Mouse (Mus musculus) heart, adult 18-20 months (tissue): ENCODE data around the gene Tbc1d15. TPM values are rescaled to one million over a fixed set of nuclear protein-coding genes. Genes with fewer than 3 reads are reported as not detected.
A peak's percentile ranks its signal among the peaks of the same experiment; 100 is the strongest.

Experiments used
- DNase-seq, 2 experiments: peaks; one replicate each; pipeline ENCODE4 v3.0.0; 2021 to 2022; ENCODE audit warnings: mixed read lengths in 1 of 2
- long read RNA-seq, 2 experiments: library from polyadenylated mRNA; stranded (forward); transcript quantifications; one replicate each; pipeline ENCODE4 v2.0.0; 2021
- total RNA-seq, 2 experiments: library from RNA; stranded (reverse); gene quantifications; 2 replicates each; pipeline ENCODE4 v1.2.3; 2021

Tbc1d15 gene
- total RNA-seq: 10 to 100 TPM; 47.9 to 49.2 TPM
- long read RNA-seq, experiment 1, transcript Tbc1d15-201 (17 exons, 3,752 nt): major isoform, 43 of 55 reads
- long read RNA-seq, experiment 1, partial matches to known transcripts: 6 of 55 reads
- long read RNA-seq, experiment 1, other reads (novel, unspliced or antisense): 6 of 55 reads
- long read RNA-seq, experiment 2, transcript Tbc1d15-201 (17 exons, 3,752 nt): major isoform, 22 of 28 reads
- long read RNA-seq, experiment 2, partial matches to known transcripts: 1 of 28 reads
- long read RNA-seq, experiment 2, other reads (novel, unspliced or antisense): 5 of 28 reads

DNA sequence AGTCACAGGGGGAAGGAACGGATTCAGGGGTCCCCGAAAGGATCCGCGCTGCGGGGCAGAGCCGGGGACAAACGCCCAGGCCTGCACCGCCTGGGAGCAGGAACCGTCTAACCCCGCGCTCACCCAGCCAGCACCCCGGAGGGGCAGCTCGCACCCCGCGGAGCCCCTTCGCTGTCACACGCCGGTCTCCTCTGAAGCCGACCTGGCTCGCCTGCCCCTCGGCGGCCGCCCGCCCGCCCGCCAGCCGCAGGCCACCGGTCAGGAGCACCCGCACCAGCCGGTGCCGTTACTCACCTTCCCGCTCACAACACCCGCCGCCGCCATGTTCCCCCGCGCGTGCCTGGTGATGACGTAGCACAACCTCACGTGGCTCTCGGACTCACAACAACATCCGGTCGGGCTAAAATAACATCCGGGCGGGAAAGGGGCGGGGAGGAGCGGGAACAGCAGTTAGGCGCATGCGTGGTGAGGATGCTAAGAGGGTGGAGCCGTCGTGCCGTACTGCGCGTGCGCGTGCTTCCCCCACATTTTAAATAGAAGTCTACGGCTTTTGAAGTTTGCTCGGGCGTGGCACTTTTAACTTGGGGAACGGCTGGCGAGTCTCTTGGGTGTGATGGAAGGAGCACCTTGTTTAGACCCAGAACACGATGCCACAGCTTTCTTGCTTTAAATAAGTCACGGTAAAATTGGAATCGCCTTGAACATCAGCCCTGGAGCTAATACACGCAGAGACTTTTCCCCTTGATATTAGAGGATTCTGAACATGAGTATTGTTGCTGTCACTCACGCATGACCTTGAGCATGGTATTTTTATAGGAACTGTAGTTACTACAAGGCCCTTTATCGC is at the start of gene Tbc1d15:
TSS of gene Tbc1d15 (minus strand) at position 380 of the 847 bp plus-strand sequence.
- DNase-seq: peak; percentile 98 to 99

DNA sequence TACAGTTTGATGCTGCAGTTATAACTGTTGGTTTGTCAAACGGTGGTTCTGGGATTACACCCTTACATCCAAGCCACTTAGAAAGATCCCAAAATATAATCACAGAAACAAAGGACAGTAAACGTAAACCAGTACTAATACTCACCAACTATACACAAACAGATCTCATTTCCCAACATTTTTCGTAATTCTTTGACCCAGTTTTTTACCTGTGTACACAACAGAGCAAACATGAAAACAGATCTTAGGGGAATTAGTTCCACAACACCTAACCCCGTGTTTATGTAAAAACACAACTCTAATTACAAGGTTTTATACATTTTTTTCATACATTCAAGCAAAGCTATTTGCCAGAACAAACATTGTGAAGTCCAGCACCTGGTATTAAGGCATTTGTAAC is 47.4 kb upstream of the Tbc1d15 start:
- no peak for DNase-seq

GRCm38 (mm10) chr10:115297582-115297981 is 46.3 kb upstream of the Tbc1d15 start:
- no peak for DNase-seq

DNA sequence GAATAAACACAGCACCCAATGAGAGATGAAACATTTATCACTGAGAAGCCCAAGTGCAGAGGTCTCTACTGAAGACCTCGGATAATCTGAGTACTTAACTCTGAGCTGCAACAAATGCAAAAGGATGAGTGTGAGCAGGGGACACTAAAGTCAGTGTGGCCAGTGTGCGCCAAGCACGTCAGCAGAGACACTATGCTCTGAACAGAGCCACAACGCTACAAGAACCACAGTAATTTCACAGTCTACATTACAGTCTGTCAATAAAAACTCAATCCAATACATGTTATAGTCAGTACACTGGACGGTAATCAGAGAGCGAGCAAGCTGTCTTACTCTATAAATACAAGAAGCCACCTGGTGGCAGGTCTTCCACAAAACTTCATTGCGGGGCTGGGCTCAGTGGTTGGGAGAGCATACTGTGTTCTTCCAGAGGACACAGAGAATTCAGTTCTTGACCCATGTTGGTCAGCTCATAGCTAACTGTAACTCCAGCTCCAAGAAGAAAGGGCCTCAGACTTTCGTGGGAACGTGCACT is 45.2 kb upstream of the Tbc1d15 start:
- no peak for DNase-seq

GRCm38 (mm10) chr10:115295162-115295561 is 43.9 kb upstream of the Tbc1d15 start:
- no peak for DNase-seq

GRCm38 (mm10) chr10:115294715-115295114 is 43.4 kb upstream of the Tbc1d15 start:
- DNase-seq: no peak

GRCm38 (mm10) chr10:115293946-115294345 is 42.7 kb upstream of the Tbc1d15 start:
- no peak for DNase-seq

DNA sequence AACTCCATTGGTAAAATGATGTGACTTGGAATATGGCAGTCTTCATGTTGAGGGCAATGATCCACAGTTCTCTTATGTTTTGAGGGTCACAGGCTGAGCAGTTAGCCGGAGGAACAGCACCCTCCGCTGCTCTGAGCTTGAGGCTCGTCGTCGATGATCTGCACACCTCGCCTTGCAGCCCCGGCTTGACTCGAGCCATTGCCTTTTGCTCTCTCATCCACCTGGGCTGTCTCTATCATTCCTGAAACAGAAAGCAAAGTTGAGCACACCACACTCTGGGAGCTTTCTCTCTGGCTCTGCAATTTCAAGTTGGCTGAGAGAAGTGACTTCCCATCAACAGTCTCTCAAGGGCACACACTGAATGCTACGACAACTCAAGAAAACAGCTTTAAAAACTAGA is 39.4 kb upstream of the Tbc1d15 start:
- no peak for DNase-seq

GRCm38 (mm10) chr10:115288856-115289255 is 37.6 kb upstream of the Tbc1d15 start:
- no peak for DNase-seq

DNA sequence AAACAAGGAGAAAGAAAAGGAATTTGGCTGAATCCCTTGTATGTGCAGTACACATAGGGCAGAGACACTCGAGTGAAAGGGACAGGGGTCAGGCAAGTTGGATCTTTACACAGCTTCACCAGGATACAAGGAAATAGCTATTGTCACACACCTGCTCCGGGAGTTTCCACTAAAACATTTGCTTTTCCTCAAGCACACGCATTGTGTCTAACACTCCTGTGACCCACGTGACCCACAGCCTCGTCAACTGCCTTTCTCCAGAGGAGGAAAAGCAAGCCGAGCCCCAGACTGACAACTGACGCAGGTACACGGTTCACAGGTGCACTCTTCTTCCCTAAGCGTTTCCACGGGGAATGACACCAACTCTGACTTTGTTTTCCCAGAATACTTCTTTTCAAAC is 32.9 kb upstream of the Tbc1d15 start:
- no peak for DNase-seq

- no peak for DNase-seq
Observed at GRCm38 (mm10) chr10:115281381-115281780, 30.1 kb upstream of the Tbc1d15 start.

GRCm38 (mm10) chr10:115271649-115272048 is 20.4 kb upstream of the Tbc1d15 start:
- no peak for DNase-seq

DNA sequence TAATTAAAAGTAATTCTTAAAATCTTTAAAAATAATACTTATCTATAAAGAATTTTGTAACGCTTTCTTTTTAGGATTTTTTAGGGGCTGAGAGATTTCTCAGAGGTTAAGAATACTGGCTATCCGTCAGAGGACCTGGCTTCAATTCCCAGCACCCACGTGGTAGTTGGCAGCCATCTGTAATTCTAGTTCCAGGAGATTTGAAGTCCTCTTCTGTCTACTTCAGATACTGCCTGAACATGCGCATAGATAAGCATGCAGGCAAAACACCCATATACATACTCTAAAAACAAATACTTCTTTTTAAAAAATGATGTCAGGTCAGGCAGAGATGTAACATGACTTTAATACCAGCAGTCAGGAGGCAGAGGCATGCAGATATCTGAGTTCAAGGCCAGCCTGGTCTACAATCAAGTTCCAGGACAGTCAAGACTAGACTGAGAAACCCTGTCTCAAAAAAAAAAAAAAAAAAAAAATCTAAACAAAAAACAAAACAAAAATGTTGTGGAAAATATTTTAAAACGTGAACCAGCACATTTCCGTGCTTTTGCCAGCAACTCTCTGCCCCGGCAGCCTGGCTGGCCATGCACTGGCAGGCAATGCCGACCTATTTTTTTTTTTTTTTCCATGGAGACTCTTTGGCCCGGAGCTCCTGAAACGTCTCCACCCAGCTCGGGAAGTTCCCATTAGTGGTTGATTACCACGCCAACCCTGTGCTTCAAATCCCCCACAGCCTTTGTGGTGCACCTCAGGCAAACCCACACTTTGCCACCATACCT is 19.5 kb upstream of the Tbc1d15 start:
- DNase-seq: no peak

DNA sequence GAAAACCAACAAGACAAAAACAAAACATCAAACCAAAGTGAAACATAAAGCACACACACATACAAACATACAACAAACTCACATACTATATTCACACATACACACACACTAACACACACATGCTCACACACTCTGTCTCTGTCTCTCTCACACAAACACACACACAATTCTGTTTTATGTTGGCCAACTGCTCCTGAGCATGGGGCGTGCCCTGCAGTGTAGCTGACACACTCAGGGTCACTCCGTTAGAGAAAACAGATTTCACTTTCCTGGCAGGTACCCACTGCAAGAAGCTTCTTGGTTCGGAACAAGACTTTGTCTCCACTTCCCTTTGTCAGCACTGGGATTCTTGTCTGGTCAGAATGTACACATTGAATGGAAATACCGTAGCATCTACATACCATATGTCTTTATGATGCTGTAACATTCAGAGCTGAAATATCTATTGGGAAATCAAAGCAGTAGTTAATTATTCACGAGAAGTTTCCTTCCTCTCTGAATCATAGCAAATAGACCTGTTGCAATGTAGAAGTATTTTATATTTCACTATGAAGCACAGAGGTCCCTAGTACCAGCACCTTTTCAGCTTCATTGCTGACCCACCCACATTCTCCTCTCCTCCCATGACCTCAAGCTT is 11.8 kb upstream of the Tbc1d15 start:
- DNase-seq: no peak

- no peak for DNase-seq
Observed at GRCm38 (mm10) chr10:115262261-115262660, 11.0 kb upstream of the Tbc1d15 start.

DNA sequence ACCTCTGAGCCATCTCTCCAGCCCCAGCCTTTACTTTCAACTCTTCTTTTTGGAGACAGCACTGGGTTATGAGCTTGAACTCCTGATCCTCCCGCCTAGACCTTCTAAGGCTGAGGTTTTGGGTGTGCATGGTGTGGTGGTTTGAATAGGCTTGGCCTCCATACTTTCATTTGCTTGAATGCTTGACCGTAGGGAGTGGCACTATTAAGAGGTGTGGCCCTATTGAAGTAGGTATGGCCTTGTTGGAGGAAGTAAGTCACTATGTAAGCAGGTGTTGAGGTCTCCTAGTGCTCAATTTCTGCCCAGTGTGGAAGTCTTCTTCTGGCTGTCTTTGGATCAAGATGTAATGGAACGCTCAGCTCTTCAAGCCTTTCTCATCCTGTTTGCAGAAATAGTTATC is 10.2 kb upstream of the Tbc1d15 start:
- no peak for DNase-seq

GRCm38 (mm10) chr10:115256162-115256561 is 4.9 kb upstream of the Tbc1d15 start:
- no peak for DNase-seq

GRCm38 (mm10) chr10:115253521-115253920 is 2.3 kb upstream of the Tbc1d15 start:
- no peak for DNase-seq

GRCm38 (mm10) chr10:115252321-115252757 is 1.1 kb upstream of the Tbc1d15 start:
- peak; percentile 17 to 57 for DNase-seq

- DNase-seq: peak in 1 of 2 experiments; percentile 30
Observed at GRCm38 (mm10) chr10:115250235-115251087, 806 bp downstream of the Tbc1d15 start.

DNA sequence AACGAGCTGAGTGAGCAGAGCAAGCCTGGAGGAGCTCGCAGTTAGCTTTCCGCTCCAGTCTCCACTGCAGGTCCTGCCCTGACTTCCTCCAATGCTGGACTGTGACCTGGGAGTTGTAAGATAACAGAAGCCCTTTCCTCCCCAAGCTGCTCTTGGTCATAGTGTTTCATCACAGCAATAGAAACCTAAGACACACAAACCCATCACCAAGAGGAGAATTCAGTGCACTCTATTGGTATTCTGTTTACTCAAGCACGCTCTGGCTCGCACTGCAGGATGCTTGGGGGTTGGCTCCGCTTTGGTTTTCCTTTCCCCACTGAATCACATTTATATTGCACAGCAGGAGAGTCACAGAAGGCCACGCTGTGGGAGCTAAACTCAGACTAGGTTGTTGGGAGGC is 3.2 kb downstream of the Tbc1d15 start:
- peak in 1 of 2 experiments; percentile 28 for DNase-seq
